Comparison of ENCODE assay signal across 8 mouse cellular contexts in genomic region chr7:4789436-4789935, GRCm38 (mm10). TPM values are rescaled to one million over a fixed set of nuclear protein-coding genes. Genes with fewer than 3 reads are reported as not detected.
A peak's percentile ranks its signal among the peaks of the same experiment; 100 is the strongest.
DNase-seq lines count a peak whose midpoint lies in the region; TF ChIP-seq lines count a peak whose summit lies in the region.

Gene Tmem238, minus strand, starts transcription at chr7:4789656.

- TF ChIP-seq CTCF in brain, embryonic 14.5 days (IDR thresholded peaks at IDR 0.05; ENCODE audit: borderline replicate concordance, extremely low read depth, insufficient read depth, insufficient read length) = no peak
- TF ChIP-seq CTCF in lung, adult 2 months (IDR thresholded peaks at IDR 0.05; ENCODE audit: insufficient read depth, low read length) = no peak

- 9% methylated on average over 40 of the region's 40 CpGs for WGBS in lung, adult 2 months

- peaks cover 13% of the 10 kb centered on the region for H3K4me1 ChIP-seq in lung, adult 2 months (ENCODE audit: control insufficient read depth, insufficient read depth, low read length)

- peak; percentile 82 for DNase-seq in adrenal gland, adult 2 months
- DNase-seq in adrenal gland, postnatal 4 days (ENCODE audit: low spot score in 2 of 2) = no peak
- peak; percentile 10 for DNase-seq in brain, embryonic 14.5 days (ENCODE audit: low read depth)
- DNase-seq in gastrocnemius, postnatal 25 days = peak; percentile 54
- peak; percentile 88 for DNase-seq in kidney, adult 18-20 months
- DNase-seq in lung, adult 2 months = no peak
- DNase-seq in ovary, postnatal 10 days (ENCODE audit: low spot score) = peak; percentile 38
- DNase-seq in right cerebral cortex, postnatal 36 days (ENCODE audit: low spot score in 2 of 2) = no peak

- peak within 1 kb of the TSS; percentile 82 for H3K4me3 ChIP-seq in lung, adult 2 months (replicated peaks; ENCODE audit: extremely low read depth, low read depth, low read length)

- 0 out of 2 replicates have a peak, but pooled peaks have one; percentile 19 for TF ChIP-seq POLR2A in brain, embryonic 14.5 days (IDR thresholded peaks at IDR 0.05; ENCODE audit: borderline replicate concordance, extremely low read depth, insufficient read depth, insufficient read length, poor library complexity, severe bottlenecking)
- peak; percentile 67; the same call in 1 of the 2 replicates for TF ChIP-seq POLR2A in lung, adult 2 months (IDR thresholded peaks at IDR 0.05; ENCODE audit: borderline replicate concordance, extremely low read depth, low read depth, low read length)

RNA-seq across cellular contexts. Expression of gene Tmem238, which starts in this region (rescaled TPM):
- 10 to 100 TPM; 10.2 to 10.8 TPM for total RNA-seq in adrenal gland, adult 2 months (2021)
- polyA plus RNA-seq in adrenal gland, adult 2 months (2012; rRNA removed) = 144 and 180 TPM in 2 replicates
- 1 to 10 TPM; 7.1 to 9.0 TPM for total RNA-seq in adrenal gland, postnatal 4 days (2021)
- 3.4 and 5.2 TPM in 2 replicates for polyA plus RNA-seq in brain, embryonic 14.5 days (2012; rRNA removed)
- total RNA-seq in gastrocnemius, postnatal 25 days (2021) = 1 to 10 TPM; 6.3 to 6.4 TPM
- 59.4 and 97.7 TPM in 2 replicates for polyA plus RNA-seq in lung, adult 2 months (2012; rRNA removed)

Comparison
In these comparisons a context has a peak if more than half of its experiments do, and no peak if none do; other contexts are left out.
1. DNase-seq: peak in adrenal gland, adult 2 months (single experiment), brain, embryonic 14.5 days (single experiment), gastrocnemius, postnatal 25 days (single experiment), kidney, adult 18-20 months (single experiment) and ovary, postnatal 10 days (single experiment); none in adrenal gland, postnatal 4 days (0 of 2), lung, adult 2 months (single experiment) and right cerebral cortex, postnatal 36 days (0 of 2).